Mouse (Mus musculus) kidney, embryonic 15.5 days (tissue): ENCODE measurements around the gene Otub1. TPM values are rescaled to one million over a fixed set of nuclear protein-coding genes. Genes with fewer than 3 reads are reported as not detected.

ENCODE experiments used
- ATAC-seq: fragments of 200-750 bp; cut with Nextera tagmentation; replicated peaks from 2 replicates; pipeline ENCODE4 v1.8.0; 2017; ENCODE audit warnings: moderate TSS enrichment; ENCODE audit not compliant: low FRiP score
- H3K27ac ChIP-seq: fragments of 300-500 bp; sonication (generic); 2 replicates; pipeline ENCODE4 v1.5.1; 2015; ENCODE audit warnings: mild to moderate bottlenecking, inconsistent platforms
- H3K27me3 ChIP-seq: fragments of 300-500 bp; sonication (generic); 2 replicates; pipeline ENCODE4 v1.6.1; 2015; ENCODE audit warnings: inconsistent platforms
- H3K36me3 ChIP-seq: fragments of 300-500 bp; sonication (generic); 2 replicates; pipeline ENCODE4 v1.6.1; 2015; ENCODE audit warnings: inconsistent platforms
- H3K4me1 ChIP-seq: fragments of 300-500 bp; sonication (generic); 2 replicates; pipeline ENCODE4 v1.6.1; 2015; ENCODE audit warnings: inconsistent platforms
- H3K4me2 ChIP-seq: fragments of 300-500 bp; sonication (generic); 2 replicates; pipeline ENCODE4 v1.6.1; 2015; ENCODE audit warnings: moderate library complexity, mild to moderate bottlenecking, inconsistent platforms
- H3K4me3 ChIP-seq: fragments of 300-500 bp; sonication (generic); replicated peaks from 2 replicates; pipeline ENCODE4 v1.5.1; 2015; ENCODE audit warnings: mild to moderate bottlenecking, inconsistent platforms
- H3K9ac ChIP-seq: fragments of 300-500 bp; sonication (generic); 2 replicates; pipeline ENCODE4 v1.6.1; 2015; ENCODE audit warnings: mild to moderate bottlenecking, inconsistent platforms
- H3K9me3 ChIP-seq: fragments of 300-500 bp; sonication (generic); replicated peaks from 2 replicates; pipeline ENCODE4 v1.6.1; 2016; ENCODE audit warnings: inconsistent platforms
- whole genome bisulfite sequencing: fragments of 180-500 bp; shearing (Covaris S2); methylation state at CpG from one replicate; pipeline ENCODE4 v1.1.7; 2015; ENCODE audit warnings: mixed read lengths; 5-methylcytosine and 5-hydroxymethylcytosine counted together
- polyA plus RNA-seq: library from polyadenylated mRNA; unstranded; fragments of >200 nt; fragmentation: Nextera tagmentation; extraction: Ambion mirVana; gene quantifications from 2 replicates; pipeline ENCODE4 v1.2.1, GENCODE M21; 2015

Otub1 gene
- polyA plus RNA-seq: 206 and 224 TPM in 2 replicates

- under 1% methylated on average over 79 of the region's 79 CpGs for WGBS
- H3K36me3 ChIP-seq: peaks cover 45% of the 10 kb centered on the region
- peaks cover 36% of the 10 kb centered on the region for H3K4me1 ChIP-seq
- H3K9me3 ChIP-seq: no peaks in the 10 kb centered on the region
- H3K4me3 ChIP-seq: peak within 1 kb of the TSS; percentile 80
- ATAC-seq: peak; percentile 97
- peak within 1 kb of the TSS; percentile 66 for H3K4me2 ChIP-seq
- no peaks in the 10 kb centered on the region for H3K27me3 ChIP-seq
- peak within 1 kb of the TSS; percentile 88 for H3K9ac ChIP-seq
- H3K27ac ChIP-seq: peak within 1 kb of the TSS; percentile 99
Observed at GRCm38 (mm10) chr19:7205753-7206736, at the start of gene Otub1. Gene Otub1 (minus strand): TSS chr19:7206316.

- Histone ChIP-seq H3K27me3 (no peaks in the 10 kb centered on the region), H3K27ac (no peak overlapping the region), H3K4me2 (no peak overlapping the region), H3K9ac (no peak overlapping the region), H3K4me1 (peaks cover 7% of the 10 kb centered on the region), H3K9me3 (no peaks in the 10 kb centered on the region), H3K36me3 (no peaks in the 10 kb centered on the region), H3K4me3 (no peak overlapping the region)
- no peak for ATAC-seq
- 80% methylated on average over 3 of the region's 3 CpGs for WGBS
Observed at GRCm38 (mm10) chr19:7246021-7246420, 39.9 kb upstream of the Otub1 start.

- H3K9ac ChIP-seq: peak within 1 kb of the TSS; percentile 84
- peak within 1 kb of the TSS; percentile 91 for H3K4me2 ChIP-seq
- H3K4me1 ChIP-seq: peaks cover 38% of the 10 kb centered on the region
- WGBS: under 1% methylated on average over 80 of the region's 80 CpGs
- H3K9me3 ChIP-seq: no peaks in the 10 kb centered on the region
- peak within 1 kb of the TSS; percentile 87 for H3K4me3 ChIP-seq
- H3K27ac ChIP-seq: peak within 1 kb of the TSS; percentile 89
- no peaks in the 10 kb centered on the region for H3K27me3 ChIP-seq
- ATAC-seq: peak; percentile 97
- peaks cover 17% of the 10 kb centered on the region for H3K36me3 ChIP-seq
Observed at GRCm38 (mm10) chr19:7240782-7241690, 34.9 kb upstream of the Otub1 start, which contains the start of gene Naa40. Gene Naa40 (minus strand): TSS chr19:7241183.

- Histone ChIP-seq H3K9ac (peak overlapping the region; percentile 84), H3K27me3 (no peaks in the 10 kb centered on the region), H3K4me2 (peak overlapping the region; percentile 91), H3K9me3 (no peaks in the 10 kb centered on the region), H3K4me1 (peaks cover 40% of the 10 kb centered on the region), H3K27ac (peak overlapping the region; percentile 89), H3K4me3 (peak overlapping the region; percentile 87), H3K36me3 (peaks cover 17% of the 10 kb centered on the region)
- WGBS: under 1% methylated on average over 13 of the region's 13 CpGs
- peak; percentile 17 for ATAC-seq
Observed at GRCm38 (mm10) chr19:7240291-7240690, 34.2 kb upstream of the Otub1 start.

GRCm38 (mm10) chr19:7239574-7239973 lies 33.5 kb upstream of the Otub1 start:
- 0 out of 2 replicates have a peak overlapping the region, but pooled peaks have one; percentile 48 for H3K27ac ChIP-seq
- H3K27me3 ChIP-seq: no peaks in the 10 kb centered on the region
- ATAC-seq: no peak
- peak overlapping the region; percentile 87 for H3K4me3 ChIP-seq
- peak overlapping the region; percentile 84 for H3K9ac ChIP-seq
- WGBS: 82% methylated on average over 3 of the region's 3 CpGs
- no peaks in the 10 kb centered on the region for H3K9me3 ChIP-seq
- H3K36me3 ChIP-seq: peaks cover 18% of the 10 kb centered on the region
- peak overlapping the region; percentile 91 for H3K4me2 ChIP-seq
- H3K4me1 ChIP-seq: peaks cover 40% of the 10 kb centered on the region

GRCm38 (mm10) chr19:7236742-7237141 lies 30.6 kb upstream of the Otub1 start:
- H3K36me3 ChIP-seq: peaks cover 46% of the 10 kb centered on the region
- H3K9me3 ChIP-seq: no peaks in the 10 kb centered on the region
- no peak for ATAC-seq
- no peak overlapping the region for H3K9ac ChIP-seq
- WGBS: 83% methylated on average over 4 of the region's 4 CpGs
- H3K27ac ChIP-seq: no peak overlapping the region
- H3K27me3 ChIP-seq: no peaks in the 10 kb centered on the region
- H3K4me3 ChIP-seq: no peak overlapping the region
- H3K4me1 ChIP-seq: peaks cover 39% of the 10 kb centered on the region
- H3K4me2 ChIP-seq: no peak overlapping the region

- ATAC-seq: no peak
- Histone ChIP-seq H3K9ac (0 out of 2 replicates have a peak overlapping the region, but pooled peaks have one; percentile 14), H3K4me3 (no peak overlapping the region), H3K36me3 (peaks cover 53% of the 10 kb centered on the region), H3K9me3 (no peaks in the 10 kb centered on the region), H3K4me1 (peaks cover 33% of the 10 kb centered on the region), H3K27me3 (no peaks in the 10 kb centered on the region), H3K4me2 (no peak overlapping the region), H3K27ac (no peak overlapping the region)
- WGBS: 76% methylated on average over 2 of the region's 2 CpGs
Observed at GRCm38 (mm10) chr19:7236011-7236410, 29.9 kb upstream of the Otub1 start.

- WGBS: 94% methylated on average over 9 of the region's 9 CpGs
- no peak overlapping the region for H3K4me2 ChIP-seq
- no peak overlapping the region for H3K27ac ChIP-seq
- no peak overlapping the region for H3K4me3 ChIP-seq
- peaks cover 32% of the 10 kb centered on the region for H3K4me1 ChIP-seq
- ATAC-seq: no peak
- H3K27me3 ChIP-seq: no peaks in the 10 kb centered on the region
- H3K36me3 ChIP-seq: peaks cover 59% of the 10 kb centered on the region
- H3K9ac ChIP-seq: no peak overlapping the region
- H3K9me3 ChIP-seq: no peaks in the 10 kb centered on the region
Observed at GRCm38 (mm10) chr19:7235461-7235860, 29.3 kb upstream of the Otub1 start.

- Histone ChIP-seq H3K9me3 (no peaks in the 10 kb centered on the region), H3K4me3 (no peak overlapping the region), H3K36me3 (peaks cover 66% of the 10 kb centered on the region), H3K27me3 (no peaks in the 10 kb centered on the region), H3K4me1 (peaks cover 25% of the 10 kb centered on the region), H3K9ac (no peak overlapping the region), H3K4me2 (no peak overlapping the region), H3K27ac (no peak overlapping the region)
- ATAC-seq: peak; percentile 64
- 60% methylated on average over 8 of the region's 8 CpGs for WGBS
Observed at GRCm38 (mm10) chr19:7234537-7235221, 28.6 kb upstream of the Otub1 start.

- ATAC-seq: no peak
- H3K27ac ChIP-seq: no peak overlapping the region
- no peak overlapping the region for H3K4me2 ChIP-seq
- H3K9ac ChIP-seq: no peak overlapping the region
- 83% methylated on average over 6 of the region's 6 CpGs for WGBS
- no peak overlapping the region for H3K4me3 ChIP-seq
- no peaks in the 10 kb centered on the region for H3K27me3 ChIP-seq
- H3K9me3 ChIP-seq: no peaks in the 10 kb centered on the region
- 0 out of 2 replicates have a peak, but pooled peaks cover 2% of the 10 kb centered on the region for H3K4me1 ChIP-seq
- H3K36me3 ChIP-seq: peaks cover 61% of the 10 kb centered on the region
Observed at GRCm38 (mm10) chr19:7226511-7226914, 20.4 kb upstream of the Otub1 start.

- Histone ChIP-seq H3K9me3 (no peaks in the 10 kb centered on the region), H3K4me3 (no peak overlapping the region), H3K27ac (no peak overlapping the region), H3K4me1 (0 out of 2 replicates have a peak, but pooled peaks cover 2% of the 10 kb centered on the region), H3K36me3 (peaks cover 48% of the 10 kb centered on the region), H3K27me3 (no peaks in the 10 kb centered on the region), H3K9ac (no peak overlapping the region), H3K4me2 (no peak overlapping the region)
- WGBS: 78% methylated on average over 9 of the region's 9 CpGs
- ATAC-seq: no peak
Observed at GRCm38 (mm10) chr19:7225096-7225690, 19.1 kb upstream of the Otub1 start.
